Mouse (Mus musculus) embryonic facial prominence, embryonic 15.5 days (tissue): ENCODE measurements around the gene Cib3. TPM values are rescaled to one million over a fixed set of nuclear protein-coding genes. Genes with fewer than 3 reads are reported as not detected.

Experiments used
- ATAC-seq: fragments of 200-750 bp; cut with Nextera tagmentation; 2 replicates; pipeline ENCODE4 v1.8.0; 2017; ENCODE audit warnings: low read depth, moderate TSS enrichment; ENCODE audit not compliant: insufficient number of reproducible peaks, low FRiP score, low TSS enrichment
- H3K27ac ChIP-seq: fragments of 300-500 bp; sonication (generic); replicated peaks from 2 replicates; pipeline ENCODE4 v1.5.1; 2015; ENCODE audit warnings: mild to moderate bottlenecking, inconsistent platforms
- H3K27me3 ChIP-seq: fragments of 300-500 bp; sonication (generic); 2 replicates; pipeline ENCODE4 v1.6.1; 2015; ENCODE audit warnings: inconsistent platforms
- H3K36me3 ChIP-seq: fragments of 300-500 bp; sonication (generic); 2 replicates; pipeline ENCODE4 v1.6.1; 2015; ENCODE audit warnings: mild to moderate bottlenecking, inconsistent platforms
- H3K4me1 ChIP-seq: fragments of 300-500 bp; sonication (generic); 2 replicates; pipeline ENCODE4 v1.6.1; 2015; ENCODE audit warnings: inconsistent platforms
- H3K4me2 ChIP-seq: fragments of 300-500 bp; sonication (generic); replicated peaks from 2 replicates; pipeline ENCODE4 v1.6.1; 2015; ENCODE audit warnings: mild to moderate bottlenecking, inconsistent platforms
- H3K4me3 ChIP-seq: fragments of 300-500 bp; sonication (generic); replicated peaks from 2 replicates; pipeline ENCODE4 v1.5.1; 2015; ENCODE audit warnings: mild to moderate bottlenecking, inconsistent platforms
- H3K9ac ChIP-seq: fragments of 300-500 bp; sonication (generic); 2 replicates; pipeline ENCODE4 v1.6.1; 2015; ENCODE audit warnings: inconsistent platforms
- H3K9me3 ChIP-seq: fragments of 300-500 bp; sonication (generic); replicated peaks from 2 replicates; pipeline ENCODE4 v1.6.1; 2016; ENCODE audit warnings: inconsistent platforms
- WGBS: fragments of 180-500 bp; shearing (Covaris S2); methylation state at CpG from one replicate; pipeline ENCODE4 v1.1.7; 2015; 5-methylcytosine and 5-hydroxymethylcytosine counted together
- polyA plus RNA-seq: library from polyadenylated mRNA; unstranded; fragments of >200 nt; fragmentation: Nextera tagmentation; extraction: Ambion mirVana; gene quantifications from 2 replicates; pipeline ENCODE4 v1.2.1, GENCODE M21; 2015

The Cib3 gene
- polyA plus RNA-seq, 1 experiment from 2014 or later, result 0.31 TPM

DNA sequence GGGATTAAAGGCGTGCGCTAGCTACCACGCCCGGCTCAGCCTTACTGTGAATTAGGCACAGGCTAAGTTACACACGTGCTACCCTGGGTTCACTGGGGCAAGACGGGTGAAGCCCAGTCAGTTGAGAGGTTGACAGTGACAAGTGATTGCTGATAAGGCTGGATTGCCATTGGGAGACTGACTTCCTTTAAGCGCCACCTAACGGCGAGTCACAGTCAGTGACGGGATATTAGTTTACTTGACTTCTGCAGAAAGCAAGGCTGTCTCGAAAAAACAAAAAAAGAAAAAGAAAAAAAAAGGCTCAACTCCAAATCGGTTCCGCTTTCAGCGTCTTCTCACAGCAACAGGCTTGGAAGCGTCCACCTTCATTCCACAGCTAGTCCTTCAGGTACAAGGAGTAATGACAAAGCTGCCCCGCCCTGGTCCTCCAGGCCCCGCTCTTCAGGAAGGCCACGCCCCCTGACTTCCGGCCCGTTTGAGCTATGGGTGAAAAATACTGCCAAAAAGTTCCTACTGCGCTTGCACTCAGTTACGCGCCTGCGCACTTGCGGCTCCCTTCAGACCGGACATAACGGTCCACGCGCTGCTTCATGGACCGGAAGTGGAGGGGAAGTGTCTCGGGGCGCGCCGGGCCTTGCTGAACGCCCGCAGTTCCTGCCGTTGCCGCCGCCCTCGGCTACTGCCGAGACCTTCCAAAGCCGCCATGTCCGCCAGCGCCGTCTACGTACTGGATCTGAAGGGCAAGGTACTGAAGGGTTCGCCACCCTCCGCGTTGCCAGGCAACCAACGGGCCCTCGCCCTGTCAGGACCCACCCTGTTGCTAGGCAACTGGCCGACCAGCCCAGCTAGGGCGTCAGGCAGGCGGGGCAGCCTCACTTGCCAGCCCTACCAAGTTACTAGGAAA lies 27.1 kb upstream of the Cib3 start, which contains the start of gene Ap1m1:
Ap1m1 (plus strand) TSS at position 520 of the 904 bp plus-strand sequence.
- Histone ChIP-seq H3K9me3 (no peaks in the 10 kb centered on the region), H3K4me1 (peaks cover 22% of the 10 kb centered on the region), H3K4me3 (peak within 1 kb of the TSS; percentile 79), H3K4me2 (peak within 1 kb of the TSS; percentile 72), H3K27ac (peak within 1 kb of the TSS; percentile 97), H3K27me3 (no peaks in the 10 kb centered on the region), H3K9ac (peak within 1 kb of the TSS; percentile 53), H3K36me3 (peaks cover 4% of the 10 kb centered on the region; the same call in 1 of the 2 replicates)
- ATAC-seq, result peak; percentile 96
- WGBS, result under 1% methylated on average over 54 of the region's 54 CpGs

DNA sequence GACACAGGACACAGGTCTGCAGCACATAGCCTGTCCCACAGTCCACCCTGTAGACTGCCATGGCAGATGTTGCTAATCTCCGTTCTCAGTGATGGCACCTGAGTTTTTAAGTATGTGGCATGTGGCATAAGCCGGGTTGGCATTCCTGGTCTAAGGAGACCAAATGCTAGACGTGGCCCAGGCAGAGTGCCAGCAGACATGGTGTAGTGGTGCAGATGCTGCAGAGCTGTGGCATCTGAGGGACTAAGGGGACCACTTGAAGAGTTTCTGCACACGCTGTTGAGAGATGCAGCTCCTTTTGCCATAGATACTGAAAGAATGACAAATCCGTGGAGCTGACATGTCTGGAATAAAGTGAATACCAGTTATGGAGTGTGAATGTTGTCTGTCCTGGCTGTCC lies 10.0 kb upstream of the Cib3 start:
- ATAC-seq, result no peak
- Histone ChIP-seq H3K27ac (no peak overlapping the region), H3K4me2 (no peak overlapping the region), H3K27me3 (no peaks in the 10 kb centered on the region), H3K4me1 (peaks cover 15% of the 10 kb centered on the region), H3K9ac (no peak overlapping the region), H3K4me3 (no peak overlapping the region), H3K36me3 (peaks cover 30% of the 10 kb centered on the region), H3K9me3 (no peaks in the 10 kb centered on the region)
- 96% methylated on average over 5 of the region's 5 CpGs for WGBS

DNA sequence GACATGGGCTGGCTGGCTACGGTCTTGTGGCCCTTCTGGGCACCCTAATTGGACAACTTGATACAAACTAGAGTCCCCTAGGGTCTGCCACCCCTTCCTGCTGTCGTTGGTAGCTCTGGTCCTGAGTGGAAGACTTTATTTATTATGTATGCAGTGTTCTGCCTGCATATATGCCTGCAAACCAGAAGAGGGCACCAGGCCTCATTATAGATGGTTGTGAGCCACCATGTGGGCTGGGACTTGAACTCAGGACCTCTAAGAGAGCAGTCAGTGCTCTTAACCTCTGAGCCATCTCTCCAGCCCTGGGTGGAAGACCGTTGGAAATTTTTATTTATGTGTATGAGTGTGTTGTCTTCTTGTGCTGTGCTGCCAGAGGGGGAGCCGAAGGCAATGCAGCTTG lies 8.1 kb upstream of the Cib3 start:
- no peak overlapping the region for H3K27ac ChIP-seq
- peaks cover 30% of the 10 kb centered on the region for H3K36me3 ChIP-seq
- H3K4me2 ChIP-seq, result peak overlapping the region; percentile 66
- no peaks in the 10 kb centered on the region for H3K27me3 ChIP-seq
- ATAC-seq, result no peak
- H3K4me3 ChIP-seq, result peak overlapping the region; percentile 82
- H3K9ac ChIP-seq, result no peak overlapping the region
- H3K9me3 ChIP-seq, result no peaks in the 10 kb centered on the region
- H3K4me1 ChIP-seq, result peaks cover 15% of the 10 kb centered on the region
- 86% methylated on average over 4 of the region's 4 CpGs for WGBS

DNA sequence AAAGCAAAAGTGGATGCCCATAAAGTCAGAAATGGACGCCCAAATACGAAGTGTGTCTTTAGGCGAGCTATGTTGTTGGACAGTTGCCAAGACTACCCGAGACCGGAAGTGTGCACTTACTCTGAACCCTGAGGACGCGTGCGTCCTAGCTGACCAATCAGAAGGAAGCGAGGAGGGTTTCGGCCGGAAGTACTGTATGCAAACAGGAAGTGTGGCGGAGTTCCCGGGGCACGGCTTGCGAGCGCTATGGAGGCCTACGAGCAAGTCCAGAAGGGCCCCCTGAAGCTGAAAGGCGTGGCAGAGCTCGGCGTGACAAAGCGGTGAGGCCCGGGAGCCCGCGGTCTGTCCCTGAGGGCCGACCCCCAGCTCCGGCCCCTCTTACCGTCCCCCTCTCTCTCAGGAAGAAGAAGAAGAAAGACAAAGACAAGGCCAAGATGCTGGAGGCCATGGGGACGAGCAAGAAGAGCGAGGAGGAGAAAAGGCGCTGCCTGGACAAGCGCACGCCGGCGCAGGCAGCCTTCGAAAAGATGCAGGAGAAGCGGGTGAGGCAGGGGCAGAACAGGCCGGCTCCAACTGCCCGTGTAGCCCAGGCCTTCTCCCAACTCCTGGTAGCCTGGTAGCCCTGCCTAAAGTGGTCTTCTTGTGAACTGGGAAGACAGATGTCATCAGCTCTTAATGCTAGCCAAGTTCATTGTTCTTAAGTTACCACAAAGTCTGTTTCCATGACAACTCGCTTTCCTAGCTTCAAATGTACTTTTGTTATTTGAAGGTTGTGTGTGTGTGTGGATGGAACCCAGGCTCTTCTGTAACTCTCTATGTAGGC lies 7.1 kb upstream of the Cib3 start, which contains the start of gene Fam32a:
Fam32a (plus strand) TSS at position 190 of the 823 bp plus-strand sequence.
- H3K4me2 ChIP-seq, result peak within 1 kb of the TSS; percentile 66

DNA sequence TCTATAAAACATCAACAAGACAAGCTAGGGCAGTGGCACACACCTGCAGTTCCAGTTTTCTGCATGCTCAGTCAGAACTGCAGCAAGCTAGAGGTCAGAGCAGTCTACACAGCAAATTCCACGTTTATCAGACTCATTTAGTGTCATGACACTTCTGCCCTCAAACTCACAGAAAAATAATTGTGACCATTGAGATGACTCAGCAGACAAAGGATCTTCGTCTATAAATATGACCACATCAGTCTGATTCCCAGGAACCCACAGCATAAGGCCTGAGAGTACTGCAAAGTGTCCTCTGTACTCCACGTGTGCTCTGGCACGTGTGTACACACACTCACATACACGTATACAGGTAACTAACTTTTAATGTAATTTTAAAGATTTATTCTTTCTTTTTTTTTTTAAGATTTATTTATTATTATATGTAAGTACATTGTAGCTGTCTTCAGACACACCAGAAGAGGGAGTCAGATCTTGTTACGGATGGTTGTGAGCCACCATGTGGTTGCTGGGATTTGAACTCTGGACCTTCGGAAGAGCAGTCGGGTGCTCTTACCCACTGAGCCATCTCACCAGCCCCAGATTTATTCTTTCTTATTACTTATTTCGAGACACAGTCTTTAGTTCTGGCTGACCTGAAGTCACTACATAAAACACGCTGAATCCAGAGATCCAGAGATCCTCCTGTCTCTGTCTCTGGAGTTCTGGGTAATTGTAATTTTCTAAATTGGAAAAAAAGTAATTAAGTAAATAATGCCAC lies 6.3 kb upstream of the Cib3 start:
- no peak for ATAC-seq
- Histone ChIP-seq H3K27me3 (0 out of 2 replicates have a peak, but pooled peaks cover 2% of the 10 kb centered on the region), H3K4me3 (peak overlapping the region; percentile 82), H3K4me2 (peak overlapping the region; percentile 66), H3K36me3 (peaks cover 30% of the 10 kb centered on the region), H3K9me3 (no peaks in the 10 kb centered on the region), H3K9ac (no peak overlapping the region), H3K27ac (no peak overlapping the region), H3K4me1 (peaks cover 15% of the 10 kb centered on the region)
- WGBS, result 78% methylated on average over 10 of the region's 10 CpGs

More for the DNA sequence above, 7.1 kb upstream of the Cib3 start, which contains the start of gene Fam32a:
- Histone ChIP-seq H3K9me3 (no peaks in the 10 kb centered on the region), H3K4me1 (peaks cover 15% of the 10 kb centered on the region), H3K27me3 (0 out of 2 replicates have a peak, but pooled peaks cover 2% of the 10 kb centered on the region), H3K9ac (peak within 1 kb of the TSS; percentile 74), H3K36me3 (peaks cover 30% of the 10 kb centered on the region), H3K27ac (peak within 1 kb of the TSS; percentile 75), H3K4me3 (peak within 1 kb of the TSS; percentile 82)
- WGBS, result 8% methylated on average over 39 of the region's 39 CpGs
- peak; percentile 96 for ATAC-seq

DNA sequence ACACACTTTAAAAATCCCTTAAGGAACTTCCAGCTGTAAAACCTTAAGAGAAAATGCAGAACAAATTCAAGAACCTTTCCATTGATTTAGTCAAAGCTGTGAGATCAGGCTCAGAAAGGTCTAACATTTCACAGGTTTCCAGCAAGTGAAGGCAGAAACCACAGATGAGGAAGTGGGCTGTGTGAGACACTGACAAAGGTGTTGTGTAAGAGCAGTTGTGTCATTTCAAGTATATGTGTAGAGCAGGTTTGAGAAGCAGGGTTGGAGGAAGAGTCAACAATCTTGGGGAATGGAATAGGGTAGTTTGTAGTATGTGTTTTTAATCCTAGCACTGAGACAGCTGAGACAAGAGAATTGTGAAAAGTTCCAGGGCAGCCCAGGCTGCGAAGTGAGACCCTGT lies 3.2 kb upstream of the Cib3 start:
- ATAC-seq, result no peak
- no peak overlapping the region for H3K4me3 ChIP-seq
- 48% methylated on average over 1 of the region's 1 CpGs for WGBS

DNA sequence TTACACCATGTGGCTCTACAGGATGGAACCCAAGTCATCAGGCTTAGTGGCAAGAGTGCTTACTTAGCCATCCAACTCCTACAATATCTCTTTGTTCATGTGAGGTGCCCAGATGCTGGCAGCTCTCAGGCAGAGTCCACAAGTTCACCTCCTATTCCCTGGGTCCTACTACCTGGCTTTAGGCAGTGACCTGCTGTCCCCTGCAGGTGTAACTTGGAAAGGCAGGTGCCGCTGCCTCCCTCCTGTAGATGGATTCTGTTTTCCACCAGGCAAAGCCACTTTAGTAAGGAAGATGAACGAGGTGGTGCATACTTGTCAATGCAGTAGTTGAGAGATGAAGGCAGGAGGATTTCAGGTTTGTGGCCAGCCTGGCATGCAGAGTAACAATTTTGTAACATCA lies 2.4 kb upstream of the Cib3 start:
- WGBS, result 46% methylated on average over 2 of the region's 2 CpGs
- ATAC-seq, result no peak

More for the DNA sequence above, 3.2 kb upstream of the Cib3 start:
- H3K4me2 ChIP-seq, result no peak overlapping the region
- H3K27ac ChIP-seq, result no peak overlapping the region
- H3K9me3 ChIP-seq, result no peaks in the 10 kb centered on the region
- H3K27me3 ChIP-seq, result 0 out of 2 replicates have a peak, but pooled peaks cover 2% of the 10 kb centered on the region
- 0 out of 2 replicates have a peak, but pooled peaks cover 1% of the 10 kb centered on the region for H3K36me3 ChIP-seq
- peaks cover 8% of the 10 kb centered on the region for H3K4me1 ChIP-seq
- H3K9ac ChIP-seq, result no peak overlapping the region

DNA sequence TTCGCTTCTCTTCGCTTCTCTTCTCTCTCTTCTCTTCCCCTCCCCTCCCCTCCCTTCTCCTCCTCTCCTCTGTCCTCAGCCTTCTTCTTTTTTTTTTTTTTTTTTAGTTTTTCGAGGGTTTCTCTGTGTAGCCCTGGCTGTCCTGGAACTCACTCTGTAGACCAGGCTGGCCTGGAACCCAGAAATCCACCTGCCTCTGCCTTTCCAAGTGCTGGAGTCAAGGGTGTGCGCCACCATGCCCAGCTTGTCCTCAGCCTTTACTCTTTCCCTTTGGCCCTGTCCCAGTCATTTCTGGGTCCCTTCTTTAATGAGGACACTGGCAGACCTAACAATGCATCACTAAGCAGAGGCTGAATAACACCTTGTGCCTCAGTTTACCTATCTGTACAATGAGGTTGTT lies 899 bp upstream of the Cib3 start, which contains the start of gene Gm11034:
Gm11034 (minus strand) TSS at position 101 of the 400 bp plus-strand sequence.
- H3K27me3 ChIP-seq, result 0 out of 2 replicates have a peak, but pooled peaks cover 2% of the 10 kb centered on the region
- no peak within 1 kb of the TSS for H3K27ac ChIP-seq
- no peak within 1 kb of the TSS for H3K4me2 ChIP-seq
- 76% methylated on average over 4 of the region's 4 CpGs for WGBS
- no peak for ATAC-seq
- no peak within 1 kb of the TSS for H3K9ac ChIP-seq
- no peaks in the 10 kb centered on the region for H3K4me1 ChIP-seq
- H3K9me3 ChIP-seq, result no peaks in the 10 kb centered on the region
- no peak within 1 kb of the TSS for H3K4me3 ChIP-seq
- H3K36me3 ChIP-seq, result no peaks in the 10 kb centered on the region

More for the DNA sequence above, 2.4 kb upstream of the Cib3 start:
- no peaks in the 10 kb centered on the region for H3K4me1 ChIP-seq
- H3K4me3 ChIP-seq, result no peak overlapping the region
- H3K9me3 ChIP-seq, result no peaks in the 10 kb centered on the region
- H3K27me3 ChIP-seq, result 0 out of 2 replicates have a peak, but pooled peaks cover 2% of the 10 kb centered on the region
- no peak overlapping the region for H3K4me2 ChIP-seq
- no peak overlapping the region for H3K27ac ChIP-seq
- no peak overlapping the region for H3K9ac ChIP-seq
- no peaks in the 10 kb centered on the region for H3K36me3 ChIP-seq

DNA sequence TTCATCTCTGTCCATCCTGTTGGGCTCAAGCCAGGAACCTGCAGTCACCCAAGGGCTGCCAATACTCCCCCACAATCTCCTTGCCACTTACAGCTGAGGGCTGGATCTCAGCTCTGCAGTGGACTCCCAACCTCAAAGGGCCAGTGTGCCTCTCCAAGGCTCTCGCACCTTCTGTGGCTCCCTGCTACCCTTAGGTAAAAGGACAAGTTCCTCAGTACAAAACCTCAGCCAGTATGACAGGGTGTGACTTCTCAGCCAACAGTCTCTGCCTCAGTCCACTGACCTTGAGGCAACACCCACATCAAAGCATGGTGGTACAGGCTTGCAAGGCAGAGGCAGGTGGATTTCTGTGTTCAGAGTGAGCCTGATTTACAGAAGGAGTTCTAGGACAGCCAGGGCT lies 791 bp downstream of the Cib3 start:
- H3K4me1 ChIP-seq, result no peaks in the 10 kb centered on the region

DNA sequence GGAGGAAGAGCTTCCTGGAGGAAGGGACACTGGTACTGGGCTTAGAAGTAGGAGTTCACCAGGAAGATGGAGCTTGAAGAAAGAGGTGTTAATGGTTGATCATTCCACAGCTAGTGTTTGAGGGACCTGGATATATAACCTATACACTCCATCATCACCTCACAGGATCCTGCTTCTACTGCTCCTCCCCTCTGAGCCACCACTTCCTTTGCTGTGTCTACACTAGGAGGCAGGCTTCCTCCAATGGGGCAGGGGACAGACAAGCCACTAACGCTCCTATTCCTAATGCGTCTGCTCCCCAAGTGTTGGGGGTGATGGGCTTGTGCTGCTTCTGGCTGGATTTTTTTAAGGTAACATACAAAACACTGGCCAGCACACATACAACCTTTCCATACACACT lies 1.9 kb downstream of the Cib3 start:
- Histone ChIP-seq H3K9me3 (no peaks in the 10 kb centered on the region), H3K4me1 (no peaks in the 10 kb centered on the region), H3K4me2 (no peak overlapping the region), H3K9ac (no peak overlapping the region), H3K27ac (no peak overlapping the region), H3K4me3 (no peak overlapping the region), H3K27me3 (0 out of 2 replicates have a peak, but pooled peaks cover 2% of the 10 kb centered on the region), H3K36me3 (no peaks in the 10 kb centered on the region)
- WGBS, result 77% methylated on average over 2 of the region's 2 CpGs
- no peak for ATAC-seq

More for the DNA sequence above, 791 bp downstream of the Cib3 start:
- Histone ChIP-seq H3K9ac (no peak overlapping the region), H3K27me3 (0 out of 2 replicates have a peak, but pooled peaks cover 2% of the 10 kb centered on the region), H3K4me2 (no peak overlapping the region), H3K9me3 (no peaks in the 10 kb centered on the region), H3K4me3 (no peak overlapping the region), H3K27ac (no peak overlapping the region), H3K36me3 (no peaks in the 10 kb centered on the region)
- 83% methylated on average over 1 of the region's 1 CpGs for WGBS
- no peak for ATAC-seq
